Mouse (Mus musculus): ENCODE data around the gene Usp35.

Gene Usp35

GRCm38 (mm10) chr7:97313364-97313995 is 18.3 kb downstream of the Usp35 start:
- no peak for DNase-seq (ENCODE audit: low read depth, low spot score)

GRCm38 (mm10) chr7:97312856-97313255 is 19.0 kb downstream of the Usp35 start:
- DNase-seq (ENCODE audit: low read depth, low spot score) = no peak

GRCm38 (mm10) chr7:97312196-97312595 is 19.6 kb downstream of the Usp35 start:
- DNase-seq (ENCODE audit: low read depth, low spot score) = no peak

DNA sequence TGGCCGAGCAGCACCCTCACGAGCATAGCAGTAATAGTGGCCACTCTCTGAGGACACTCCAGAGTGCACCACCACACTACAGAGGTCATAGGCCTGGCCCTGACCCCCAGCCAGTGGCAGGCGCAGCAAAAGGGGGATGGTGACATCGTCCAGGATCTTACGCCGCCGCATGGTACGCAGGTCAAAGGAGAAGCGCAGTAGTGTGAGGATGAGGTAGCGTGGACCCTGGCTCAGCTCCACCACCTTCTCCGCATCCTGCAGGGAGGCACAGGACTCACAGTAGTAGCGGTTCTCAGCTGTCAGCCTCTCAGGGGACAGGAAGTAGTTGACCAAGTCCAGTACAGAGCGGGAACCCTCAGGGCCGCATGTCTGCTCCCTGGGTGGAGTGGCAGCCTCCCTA is 20.2 kb downstream of the Usp35 start:
- DNase-seq (ENCODE audit: low read depth, low spot score) = no peak

GRCm38 (mm10) chr7:97310341-97310635 is 21.5 kb downstream of the Usp35 start:
- no peak for DNase-seq (ENCODE audit: low read depth, low spot score)

- DNase-seq (ENCODE audit: low read depth, low spot score) = no peak
These were observed 22.1 kb downstream of the Usp35 start for GRCm38 (mm10) chr7:97309461-97310340.

DNA sequence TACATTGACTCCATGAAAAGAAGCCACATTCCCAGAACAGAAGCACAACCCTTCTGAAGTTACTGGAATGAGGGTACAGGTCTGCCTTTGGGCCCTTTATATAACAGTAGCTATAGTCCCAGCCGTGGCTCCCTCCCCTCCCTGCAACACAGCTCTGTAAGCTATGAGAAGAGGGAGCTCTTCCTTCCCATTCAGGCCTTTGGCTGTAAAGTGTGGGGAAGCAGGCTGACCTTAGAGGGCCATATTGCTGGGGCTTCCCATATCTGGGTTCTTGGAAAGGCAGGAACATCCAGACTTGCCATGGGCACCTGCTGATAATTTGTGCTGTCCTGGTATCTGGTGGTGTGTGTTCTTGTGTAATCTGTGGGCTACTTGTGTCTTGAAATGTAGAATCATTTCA is 24.3 kb downstream of the Usp35 start:
- no peak for DNase-seq (ENCODE audit: low read depth, low spot score)

GRCm38 (mm10) chr7:97306813-97307212 is 25.0 kb downstream of the Usp35 start:
- no peak for DNase-seq (ENCODE audit: low read depth, low spot score)

DNA sequence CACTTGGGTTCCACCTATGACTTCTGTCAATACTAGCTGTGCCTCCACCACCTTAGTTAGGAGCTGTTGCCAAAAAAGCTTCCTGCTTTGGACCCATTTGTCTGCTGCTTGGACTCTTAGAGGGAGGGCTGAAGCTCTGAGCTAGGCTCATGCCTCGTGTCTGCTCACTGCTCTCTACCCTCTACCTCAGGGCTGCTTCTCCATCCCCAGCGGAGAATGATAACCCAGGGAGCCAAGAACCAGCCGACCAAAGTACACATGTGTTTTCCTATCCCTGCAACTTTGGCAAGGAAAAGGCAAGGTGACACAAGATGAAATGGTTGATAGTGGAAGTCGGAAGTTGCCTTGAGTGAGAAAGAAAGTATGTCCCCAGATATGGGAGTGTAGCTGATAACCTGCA is 26.6 kb downstream of the Usp35 start:
- no peak for DNase-seq (ENCODE audit: low read depth, low spot score)

DNA sequence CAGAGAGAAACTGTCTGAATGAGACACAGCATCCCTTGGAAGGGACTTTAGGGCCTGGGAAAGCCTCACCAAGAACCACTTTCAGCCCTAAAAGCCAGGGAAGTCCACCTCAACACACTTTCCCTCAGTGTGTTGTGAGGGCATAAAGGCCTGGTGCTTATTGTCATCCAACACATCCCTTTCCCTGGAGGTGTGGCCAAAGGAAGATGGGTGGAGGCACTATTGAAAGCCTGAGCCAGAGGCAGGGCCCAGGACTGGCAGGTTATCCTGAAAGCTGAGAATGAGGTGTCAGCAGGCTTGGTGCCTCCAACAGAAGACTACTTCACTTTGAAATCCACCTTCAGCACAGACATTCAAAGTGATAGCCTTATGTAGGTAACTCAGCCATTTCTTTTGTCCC is 27.3 kb downstream of the Usp35 start:
- DNase-seq (ENCODE audit: low read depth, low spot score) = no peak

DNA sequence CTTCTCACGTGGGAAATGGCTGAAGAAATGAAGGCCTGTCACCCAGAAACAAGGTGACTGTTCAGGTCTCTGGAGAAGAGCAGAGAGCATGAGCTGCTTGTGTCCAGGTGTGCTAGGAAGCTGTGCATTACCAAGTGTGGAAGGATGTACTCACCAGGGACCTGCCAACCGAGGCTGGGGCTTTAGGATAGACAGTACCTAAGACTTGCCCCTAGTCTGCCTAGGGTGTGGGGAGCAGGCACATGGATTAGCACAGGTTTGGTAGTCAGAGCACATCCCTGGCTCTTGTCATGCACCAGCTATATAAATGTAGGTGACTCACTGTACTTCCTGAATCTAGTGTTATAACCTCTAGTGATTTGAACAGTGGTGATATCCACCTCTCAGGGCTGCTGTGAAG is 28.2 kb downstream of the Usp35 start:
- no peak for DNase-seq (ENCODE audit: low read depth, low spot score)

- DNase-seq (ENCODE audit: low read depth, low spot score) = no peak
These were observed 28.9 kb downstream of the Usp35 start for GRCm38 (mm10) chr7:97302876-97303275.

DNA sequence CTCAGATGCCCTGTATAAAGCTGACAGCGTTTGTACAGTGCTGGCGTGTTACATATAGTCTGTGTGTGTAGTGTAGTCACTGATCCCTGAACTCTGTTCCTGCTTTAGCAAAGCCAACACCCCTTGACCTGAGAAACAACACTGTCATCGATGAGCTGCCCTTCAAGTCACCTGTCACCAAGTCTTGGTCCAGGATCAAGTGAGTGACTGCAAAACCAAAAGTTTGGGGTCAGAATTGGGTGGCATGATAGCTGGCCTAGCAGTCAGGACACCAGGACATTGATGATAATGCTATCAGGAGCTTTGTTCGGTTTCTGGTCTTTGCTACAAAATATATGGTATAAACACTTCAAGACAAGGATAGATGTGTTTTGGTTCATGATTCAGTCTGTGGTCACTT is 29.6 kb downstream of the Usp35 start:
- no peak for DNase-seq (ENCODE audit: low read depth, low spot score)

DNA sequence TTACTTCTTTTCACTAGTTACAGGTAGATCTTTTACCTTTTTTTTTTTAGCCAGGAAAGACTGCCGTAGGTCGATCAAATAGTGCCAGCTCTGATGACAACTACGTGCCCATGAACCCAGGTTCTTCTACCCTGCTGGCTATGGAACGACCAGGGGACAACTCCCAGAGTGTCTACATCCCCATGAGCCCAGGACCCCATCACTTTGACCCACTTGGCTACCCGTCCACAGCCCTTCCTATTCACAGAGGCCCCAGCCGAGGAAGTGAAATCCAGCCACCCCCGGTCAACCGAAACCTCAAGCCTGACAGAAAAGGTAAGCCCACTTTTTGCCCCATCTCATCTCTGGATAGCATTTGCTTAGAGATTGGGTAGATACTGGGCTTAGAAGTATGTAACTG is 30.5 kb downstream of the Usp35 start:
- DNase-seq (ENCODE audit: low read depth, low spot score) = no peak

DNA sequence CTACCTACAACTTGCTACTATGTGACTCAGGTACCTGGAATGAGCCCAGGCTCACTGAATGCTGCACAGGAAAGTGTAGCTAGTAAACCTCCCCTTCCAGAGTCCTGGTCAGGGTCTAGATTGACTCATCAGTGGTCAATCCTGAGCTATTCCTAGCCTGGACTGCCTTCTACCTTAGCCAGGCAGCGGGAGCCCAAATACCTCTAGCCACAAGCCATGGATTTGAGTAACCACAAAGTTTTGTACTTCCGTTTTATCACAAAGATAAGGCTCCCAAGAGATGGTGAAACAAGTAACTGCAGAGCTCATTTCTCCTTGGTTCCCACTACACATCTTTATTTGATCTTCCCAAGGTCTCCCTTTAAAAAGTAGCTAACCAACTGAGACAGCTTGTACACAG is 30.9 kb downstream of the Usp35 start:
- DNase-seq (ENCODE audit: low read depth, low spot score) = no peak

- no peak for DNase-seq (ENCODE audit: low read depth, low spot score)
These were observed 32.9 kb downstream of the Usp35 start for GRCm38 (mm10) chr7:97298943-97299342.

- no peak for DNase-seq (ENCODE audit: low read depth, low spot score)
These were observed 33.5 kb downstream of the Usp35 start for GRCm38 (mm10) chr7:97298279-97298678.

- peak; percentile 14 for DNase-seq (ENCODE audit: low read depth, low spot score)
These were observed 34.4 kb downstream of the Usp35 start for GRCm38 (mm10) chr7:97297466-97297865.

DNA sequence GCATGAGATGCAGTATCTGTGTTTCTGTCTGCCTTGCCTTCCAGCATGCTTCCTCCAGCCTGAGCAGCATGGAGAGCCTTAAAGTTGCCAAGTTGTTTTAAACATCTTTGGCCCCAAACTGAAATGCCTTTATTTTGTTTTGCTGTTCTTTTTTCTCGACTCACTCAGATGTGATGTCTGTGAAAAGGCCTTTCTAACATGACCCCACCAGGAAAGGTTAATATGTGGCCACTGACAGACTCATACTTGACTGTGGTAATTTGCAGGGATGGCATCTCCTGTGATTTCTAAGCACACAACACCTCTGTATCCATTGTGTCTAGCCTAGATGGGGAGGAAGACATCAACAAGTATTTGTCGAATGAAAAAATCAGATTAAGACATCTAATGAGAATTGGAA is 34.8 kb downstream of the Usp35 start:
- DNase-seq (ENCODE audit: low read depth, low spot score) = no peak

DNA sequence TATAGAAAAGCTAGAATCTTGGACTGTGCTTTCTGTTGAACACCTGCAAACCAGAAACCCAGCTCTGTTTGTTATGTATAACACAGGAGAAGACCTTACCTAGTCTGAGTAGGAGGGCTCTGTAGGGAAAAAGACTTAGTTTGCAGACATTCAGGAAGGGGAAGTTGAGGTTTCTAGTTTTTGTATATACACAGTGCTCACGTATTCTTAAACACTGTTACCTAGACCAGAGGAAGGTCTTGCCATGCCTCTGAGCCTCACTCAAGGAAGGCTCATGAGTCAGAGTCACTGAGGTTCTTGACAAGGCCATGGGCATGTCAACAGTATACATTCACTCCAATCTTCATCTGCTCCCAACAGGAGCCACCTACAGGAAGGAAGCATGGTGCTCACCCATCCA is 60.8 kb downstream of the Usp35 start:
- DNase-seq (ENCODE audit: low read depth, low spot score) = no peak

- no peak for DNase-seq (ENCODE audit: low read depth, low spot score)
These were observed 61.5 kb downstream of the Usp35 start for GRCm38 (mm10) chr7:97270367-97270766.

GRCm38 (mm10) chr7:97262541-97262940 is 69.3 kb downstream of the Usp35 start:
- DNase-seq (ENCODE audit: low read depth, low spot score) = no peak

All from brain, embryonic 18.5 days (tissue).